Mouse (Mus musculus): ENCODE data around the gene D430019H16Rik.

Gene D430019H16Rik

DNA sequence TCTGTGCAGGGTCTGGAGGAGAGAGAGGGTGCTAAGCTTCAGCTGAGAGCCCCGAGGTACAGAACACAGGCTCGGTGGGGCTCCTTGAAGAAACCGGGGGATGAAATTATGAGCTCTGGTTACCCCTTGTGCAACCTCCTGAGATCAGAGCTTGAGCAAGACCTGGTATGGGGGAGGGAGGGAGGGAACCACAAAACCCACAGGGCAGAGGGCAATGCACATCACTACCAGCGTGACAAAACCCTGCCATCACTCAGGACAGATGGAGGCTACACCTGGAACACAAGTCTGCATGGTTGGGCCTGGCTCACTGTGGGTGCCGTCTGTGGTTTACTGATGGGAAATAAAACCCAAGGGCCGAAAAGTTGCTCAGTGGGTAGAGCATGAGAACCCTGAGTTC, 37.1 kb downstream of the D430019H16Rik start:
- no peak for DNase-seq

DNA sequence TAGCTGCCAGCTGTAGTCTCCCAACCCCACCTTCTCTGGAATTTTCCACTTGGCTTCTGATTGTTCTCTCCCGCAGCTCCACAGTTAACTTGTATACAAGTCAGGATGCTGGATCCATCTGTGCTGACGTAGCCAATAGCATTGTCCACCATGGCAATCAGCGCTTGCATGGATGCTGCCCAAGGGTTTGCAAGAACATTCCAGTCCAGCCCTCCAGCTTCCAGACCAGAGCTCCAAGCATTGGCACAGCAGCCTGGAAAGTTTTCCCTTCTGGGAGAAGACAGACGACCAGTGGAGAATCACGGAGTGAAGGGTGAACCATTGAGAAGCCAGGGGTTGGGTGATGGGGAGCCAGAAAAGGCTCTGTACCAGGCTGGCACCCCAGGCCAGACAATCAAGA, 41.1 kb downstream of the D430019H16Rik start:
- DNase-seq = no peak

DNA sequence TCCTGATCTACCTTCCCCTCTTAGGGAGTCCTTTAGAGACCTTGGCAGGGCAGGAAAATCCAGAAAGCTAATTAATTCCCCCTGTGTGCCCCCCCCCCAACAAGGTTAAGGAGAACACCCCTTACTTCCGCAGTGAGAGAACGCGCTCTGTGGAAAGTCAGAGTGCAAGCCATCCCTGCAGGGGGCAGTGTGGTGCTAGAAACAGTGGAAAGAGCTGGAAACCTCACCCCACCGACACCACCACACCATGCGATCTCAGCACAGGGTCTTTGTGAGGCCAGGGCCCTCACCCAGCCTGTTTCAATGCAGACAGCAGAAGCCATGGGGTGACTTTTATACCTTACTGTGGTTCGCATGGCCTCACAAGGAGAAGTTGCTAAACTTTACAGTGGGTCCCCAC, 44.2 kb downstream of the D430019H16Rik start:
- DNase-seq = peak; percentile 45 to 55

DNA sequence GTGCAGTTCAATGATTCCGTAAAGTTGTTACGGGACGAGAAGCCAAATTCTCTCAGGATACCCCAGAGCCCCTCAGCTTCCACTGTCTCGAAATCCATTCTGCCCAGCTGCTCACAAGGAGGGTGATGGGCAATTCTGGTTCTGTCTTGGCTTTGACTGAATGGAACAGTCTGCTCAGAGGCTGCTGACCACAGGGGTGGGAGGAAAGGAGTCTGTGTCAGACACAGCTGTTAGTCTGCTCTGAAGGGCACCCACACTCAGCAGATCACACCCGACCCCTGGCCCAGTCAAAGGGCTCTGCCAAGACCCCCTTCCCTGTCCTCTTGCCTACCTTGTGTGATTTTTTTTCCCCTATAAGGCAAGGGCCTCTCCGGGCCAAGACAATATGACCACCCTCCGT, 44.8 kb downstream of the D430019H16Rik start:
- no peak for DNase-seq

DNA sequence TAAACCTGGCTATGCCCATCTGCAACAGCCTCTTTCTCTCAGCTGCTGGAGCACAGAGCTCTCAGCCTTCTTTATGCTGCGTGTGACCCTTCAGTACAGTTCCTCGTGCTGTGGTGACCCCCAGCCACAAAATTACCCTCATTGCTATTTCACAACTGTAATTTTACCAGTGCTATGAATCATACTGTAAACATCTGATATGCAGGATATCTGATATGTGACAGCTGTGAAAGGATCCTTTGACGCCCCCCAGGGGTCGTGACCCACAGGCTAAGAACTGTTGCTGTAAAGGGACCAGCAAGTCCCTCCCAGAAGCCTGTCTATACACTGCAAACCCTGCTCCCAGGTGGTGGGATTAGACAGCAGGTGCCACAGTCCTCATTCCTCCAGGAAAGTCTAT, 45.2 kb downstream of the D430019H16Rik start:
- no peak for DNase-seq

DNA sequence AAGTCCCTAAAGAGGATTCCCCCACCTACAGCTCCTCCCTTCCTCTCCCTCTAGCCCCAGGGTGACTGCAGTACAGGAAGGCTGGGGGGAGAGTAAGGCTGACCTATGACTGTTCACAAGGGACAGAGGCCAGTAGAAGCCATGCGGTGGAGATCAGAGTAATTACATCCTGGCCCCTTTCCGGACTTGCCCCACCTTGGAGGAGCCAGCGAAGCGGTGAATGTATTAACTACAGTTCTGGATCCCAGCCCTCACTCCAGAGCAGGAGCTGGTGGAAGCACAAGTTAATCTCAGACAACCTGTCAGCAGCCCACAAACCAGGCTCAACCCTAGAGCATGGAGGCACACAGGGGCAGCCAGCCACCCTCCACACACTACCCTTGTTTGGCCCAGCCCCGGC, 47.3 kb downstream of the D430019H16Rik start:
- DNase-seq = no peak

DNA sequence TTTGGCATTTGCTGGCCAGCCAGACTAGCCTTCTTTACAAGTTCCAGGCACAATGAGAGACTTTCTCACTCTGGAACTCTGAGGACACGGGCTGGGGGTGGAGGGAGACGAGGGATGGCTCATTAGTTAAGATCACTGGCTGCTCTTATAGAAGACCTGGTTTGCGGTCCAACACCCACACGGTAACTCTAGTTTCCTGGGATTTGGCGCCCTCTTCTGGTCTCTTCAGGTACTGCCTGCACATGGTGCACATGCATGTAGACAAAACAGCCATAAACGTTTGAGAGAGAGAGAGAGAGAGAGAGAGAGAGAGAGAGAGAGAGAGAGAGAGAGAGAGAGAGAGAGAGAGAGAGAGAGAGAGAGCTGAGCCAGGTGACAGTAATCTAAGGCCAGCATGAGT, 51.1 kb downstream of the D430019H16Rik start:
- peak in 1 of 2 experiments; percentile 13 for DNase-seq

DNA sequence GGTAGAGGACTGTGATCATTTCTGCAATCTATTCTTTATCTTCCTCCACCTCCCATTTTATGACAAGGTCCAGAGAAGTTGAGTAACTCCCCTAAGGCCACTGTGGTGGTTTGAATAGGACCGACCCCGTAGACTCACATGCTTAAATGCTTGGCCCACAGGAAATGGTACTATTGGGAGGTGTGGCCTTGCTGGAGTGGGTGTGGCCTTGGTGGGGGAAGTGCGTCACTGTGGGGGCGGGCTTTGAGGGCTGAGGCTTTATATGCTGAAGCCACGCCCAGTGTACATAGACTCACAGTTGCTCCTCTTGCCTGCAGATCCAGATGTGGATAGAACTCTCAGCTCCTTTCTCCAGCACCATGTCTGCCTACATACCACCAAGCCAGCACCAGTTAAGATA, 57.5 kb downstream of the D430019H16Rik start:
- DNase-seq = no peak

DNA sequence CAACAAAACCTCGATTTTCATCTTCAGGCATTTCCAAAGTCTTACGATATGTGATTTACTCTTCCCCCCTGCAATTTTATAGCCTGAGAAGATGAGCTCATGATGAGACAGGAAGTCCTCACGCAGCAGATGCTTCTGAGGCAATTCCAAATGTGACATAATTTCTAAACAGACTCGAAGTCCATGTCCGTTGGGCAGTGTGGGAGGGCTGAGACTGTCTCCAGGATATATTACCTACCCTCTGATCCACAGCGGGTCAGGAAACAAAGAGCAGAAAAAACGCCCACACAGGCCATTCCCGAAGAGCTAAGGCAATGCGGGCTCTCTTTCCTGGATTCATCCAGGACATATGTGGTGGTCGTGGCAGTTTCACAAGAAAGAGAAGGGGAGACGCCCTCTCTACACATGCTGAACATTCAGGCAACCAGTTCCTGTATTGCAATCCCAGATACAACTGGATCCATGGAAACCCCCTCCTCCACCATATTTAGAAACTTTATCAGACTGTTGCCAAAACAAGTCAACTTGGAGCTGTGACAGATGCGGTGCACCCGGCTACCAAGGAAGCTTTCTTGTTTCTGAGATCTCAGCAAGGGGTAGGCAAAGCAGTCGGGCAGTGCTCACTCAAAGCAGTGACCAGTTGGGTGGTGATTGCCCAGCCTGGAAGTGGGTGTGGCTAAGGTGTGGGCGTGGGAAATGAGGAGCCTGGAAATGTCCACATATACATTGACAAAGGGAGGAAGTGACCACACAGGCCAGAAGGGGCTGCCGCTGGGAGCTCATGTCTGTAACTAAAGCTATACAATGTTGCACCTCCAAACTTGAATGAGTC, 58.2 kb downstream of the D430019H16Rik start:
- no peak for DNase-seq

DNA sequence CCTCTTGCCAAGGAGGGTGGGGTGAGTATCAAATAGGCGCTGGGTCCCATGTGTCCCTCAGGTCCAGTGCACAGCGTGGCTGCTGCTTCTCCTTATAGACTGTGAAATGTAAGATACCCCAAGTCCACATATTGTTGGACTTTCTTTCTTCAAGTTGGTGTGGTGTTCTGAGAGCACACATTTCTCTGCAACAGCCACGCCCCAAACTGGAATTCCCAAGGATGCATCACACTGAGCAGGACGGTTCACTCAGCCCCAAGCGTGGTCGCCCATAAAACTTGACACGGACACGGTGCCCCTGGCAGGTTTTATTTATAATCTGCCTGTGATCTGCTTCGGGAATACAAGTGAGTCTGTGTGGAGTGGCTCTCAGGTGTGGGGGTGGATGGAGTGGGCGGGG, 60.5 kb downstream of the D430019H16Rik start:
- no peak for DNase-seq

DNA sequence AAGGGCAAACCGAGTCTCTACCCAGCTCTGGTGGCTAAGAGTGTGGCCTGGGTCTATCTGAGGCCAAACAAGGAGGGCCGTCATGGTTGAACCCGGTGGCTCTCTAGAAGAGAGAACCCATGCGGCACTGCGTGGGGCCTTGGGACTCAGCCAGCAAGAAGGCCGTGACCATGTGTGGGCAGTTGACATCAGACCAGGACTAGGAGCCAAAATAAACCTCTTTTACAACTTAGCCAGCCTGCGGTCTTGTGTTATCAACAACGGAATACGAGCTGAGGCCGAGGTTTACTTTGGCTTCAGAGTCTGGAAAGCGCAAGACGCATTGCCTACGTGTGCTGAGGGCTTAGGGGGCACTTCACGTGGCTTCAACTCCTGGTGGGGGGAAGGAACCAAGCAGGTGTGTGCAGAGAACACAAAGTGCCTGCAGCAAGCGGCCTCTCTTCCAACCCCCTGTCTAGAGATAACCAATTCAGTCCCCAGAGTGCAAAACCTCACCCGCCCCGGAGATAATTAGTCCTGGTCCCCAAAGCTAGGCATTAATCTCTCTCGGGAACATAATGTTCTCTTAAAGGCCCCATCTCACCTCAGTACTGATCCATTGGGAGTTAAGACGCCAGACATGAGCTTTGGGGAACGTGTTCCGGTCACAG, 63.5 kb downstream of the D430019H16Rik start:
- DNase-seq = no peak

DNA sequence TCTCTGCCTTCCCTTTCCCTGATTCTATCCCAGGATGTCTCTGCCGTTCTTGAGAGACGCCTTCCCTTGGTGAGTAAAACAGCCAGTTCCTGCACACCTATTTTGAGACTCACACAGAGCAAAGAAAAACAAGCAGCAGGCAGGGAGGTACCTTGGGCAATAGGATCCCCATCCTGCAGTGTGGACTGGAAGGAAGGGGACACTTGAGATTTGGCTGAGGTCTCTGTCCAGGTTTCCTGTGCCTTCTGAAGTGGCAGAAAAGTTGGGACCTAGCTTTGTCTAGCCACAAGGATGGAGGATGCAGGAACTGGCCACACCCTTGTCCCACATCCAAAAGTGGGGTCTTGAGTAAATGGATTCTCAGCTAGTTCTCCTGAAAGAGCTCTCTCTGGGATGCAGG, 66.2 kb downstream of the D430019H16Rik start:
- DNase-seq = no peak

DNA sequence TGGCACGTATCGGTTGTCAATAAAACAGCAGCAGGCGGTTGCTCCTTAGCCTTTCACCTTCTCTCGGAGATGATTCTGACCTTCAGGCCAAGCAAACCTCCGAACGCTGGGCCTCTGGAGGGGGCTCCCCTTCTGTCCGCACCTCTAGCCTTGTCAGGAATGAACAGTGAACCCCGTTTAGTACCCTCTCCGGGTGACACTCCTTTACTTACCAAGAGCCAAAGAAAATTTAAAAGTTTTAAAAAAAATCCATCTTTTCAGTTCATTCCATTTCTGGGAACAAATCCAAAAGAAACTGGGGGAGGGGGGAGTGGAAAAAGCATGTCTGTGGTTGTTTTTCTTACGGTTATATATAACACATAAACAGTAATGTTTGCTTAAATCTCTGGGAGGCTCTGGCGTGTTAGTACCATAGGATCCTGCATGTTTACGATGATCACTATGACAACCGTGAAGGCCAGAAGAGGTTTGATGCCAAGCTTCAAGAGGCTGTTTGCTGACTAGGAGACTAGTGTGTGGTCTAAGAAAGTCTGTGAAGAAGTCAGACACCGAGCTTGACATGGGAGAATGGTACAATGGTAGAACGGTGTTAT, 67.6 kb downstream of the D430019H16Rik start:
- no peak for DNase-seq

DNA sequence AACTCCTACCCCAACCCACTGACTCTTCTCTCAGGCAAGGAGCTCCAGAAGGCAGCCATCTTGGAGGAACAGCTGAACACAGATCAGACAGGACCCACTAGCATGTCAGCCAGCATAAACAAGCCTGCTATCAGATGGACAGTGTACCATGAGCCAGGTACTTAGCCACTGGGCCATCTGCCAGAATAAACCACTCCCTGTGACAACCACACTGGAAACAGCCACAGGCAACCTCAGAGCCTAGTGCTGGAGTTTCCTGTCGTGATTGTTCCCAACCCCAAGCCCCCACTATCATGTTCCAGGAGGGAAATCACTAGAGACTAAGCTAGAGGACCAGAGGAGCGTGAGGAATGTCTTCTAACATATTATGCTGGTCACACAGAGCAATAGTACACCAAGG, 70.1 kb downstream of the D430019H16Rik start:
- DNase-seq = no peak

DNA sequence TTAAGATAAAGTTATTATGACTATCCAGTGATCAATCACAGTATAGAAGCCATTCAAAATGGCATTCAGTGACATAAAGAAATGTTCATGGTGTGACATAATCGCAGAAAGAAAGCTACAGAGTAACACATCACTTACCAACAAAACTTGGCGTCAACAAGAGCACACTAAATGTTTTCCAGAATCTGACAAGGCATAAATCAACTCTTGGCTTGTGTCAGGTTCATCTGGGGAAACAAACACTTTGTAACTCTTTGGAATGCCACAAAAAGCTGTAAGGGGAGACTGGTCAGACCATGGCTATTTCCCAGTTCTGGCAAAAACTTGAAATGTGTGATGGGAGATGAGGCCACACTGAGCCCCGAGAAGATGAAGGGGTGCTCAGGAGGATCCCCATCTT, 72.5 kb downstream of the D430019H16Rik start:
- DNase-seq = no peak

DNA sequence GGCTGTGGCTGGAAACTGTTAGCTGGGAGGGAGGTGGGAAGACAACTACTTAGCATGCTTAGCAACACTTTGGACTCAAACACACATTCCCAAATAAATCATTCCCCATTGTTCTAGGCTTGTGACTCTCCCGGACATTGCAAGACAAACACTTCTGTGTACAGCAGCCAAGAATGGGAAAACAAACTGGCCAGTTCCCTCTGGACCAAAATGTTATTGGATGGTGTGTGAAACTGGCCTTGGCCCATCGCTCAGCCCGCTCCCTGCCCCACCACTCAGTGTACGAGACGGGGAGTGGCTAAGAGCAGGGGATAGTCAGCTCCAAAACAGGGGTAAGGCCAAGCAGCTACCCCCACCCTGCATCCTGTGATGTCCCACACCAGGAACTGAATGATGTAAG, 73.2 kb downstream of the D430019H16Rik start:
- DNase-seq = no peak

DNA sequence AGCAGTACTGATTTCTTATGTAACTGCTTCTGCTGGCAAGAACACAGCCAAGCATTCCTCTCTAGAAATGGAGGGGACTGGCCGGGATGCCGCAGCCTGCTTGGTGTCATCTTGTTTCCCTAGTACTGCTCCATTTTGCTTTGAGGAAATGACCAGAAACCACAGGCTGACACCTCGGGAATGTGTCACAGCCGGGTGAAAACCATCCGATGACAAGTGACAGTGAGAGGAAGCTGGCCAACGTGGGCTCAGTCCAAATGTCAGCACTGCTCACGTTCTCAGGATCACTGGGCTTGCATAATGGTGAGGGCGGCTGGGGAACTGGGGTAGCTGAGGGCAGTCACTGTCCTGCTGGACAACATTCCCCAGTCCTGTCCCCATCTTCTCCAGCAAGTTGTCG, 75.9 kb downstream of the D430019H16Rik start:
- DNase-seq = no peak

DNA sequence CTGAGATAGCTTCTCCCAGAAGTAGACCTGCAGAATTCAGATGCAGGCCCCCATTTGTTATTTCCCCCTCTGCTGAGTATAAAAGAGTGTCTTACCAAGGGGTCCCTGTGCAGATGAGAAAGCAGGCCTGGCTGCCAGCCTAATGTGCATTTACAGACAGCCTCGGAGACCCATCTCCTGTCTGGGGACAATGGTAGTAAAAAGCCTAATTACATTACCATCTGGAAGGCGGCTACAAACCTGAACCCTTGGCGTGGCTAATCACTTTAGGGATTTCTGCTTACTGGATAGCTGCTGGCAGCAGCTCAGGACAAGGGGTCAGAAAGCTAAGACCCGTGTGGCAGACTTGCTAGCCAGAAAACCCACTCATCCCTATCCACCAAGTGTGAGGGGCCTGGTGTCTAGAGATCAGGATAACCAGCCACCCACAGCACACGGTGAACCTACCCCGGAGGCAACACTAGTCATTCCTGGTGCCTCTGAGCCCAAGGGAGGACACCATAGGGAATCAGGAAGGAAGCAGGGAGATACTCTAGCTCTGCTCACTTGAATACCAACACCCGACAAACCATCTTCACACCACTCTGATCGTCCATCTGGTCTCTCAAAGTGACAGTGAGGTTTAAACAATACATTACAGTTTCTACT, 78.2 kb downstream of the D430019H16Rik start:
- DNase-seq = no peak

DNA sequence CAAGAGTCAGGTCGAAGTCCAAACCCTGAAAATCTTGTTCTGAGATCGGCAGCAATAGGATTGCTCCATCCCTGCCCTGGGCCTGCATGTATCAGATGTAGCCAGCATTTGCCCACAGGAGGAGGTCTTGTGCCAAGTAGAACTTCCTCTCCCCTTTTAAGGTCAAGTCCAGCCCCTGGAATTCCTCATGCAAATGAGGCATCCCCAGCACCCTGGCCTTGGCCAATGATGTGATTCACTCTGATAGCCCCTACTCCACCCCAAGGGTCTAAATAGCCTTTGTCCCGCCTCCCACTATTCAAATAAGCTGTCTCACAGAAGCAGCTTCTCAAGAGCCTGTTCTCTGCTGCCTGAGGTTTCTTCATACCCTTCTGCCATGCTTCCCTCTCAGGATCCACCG, 81.2 kb downstream of the D430019H16Rik start:
- DNase-seq = no peak

DNA sequence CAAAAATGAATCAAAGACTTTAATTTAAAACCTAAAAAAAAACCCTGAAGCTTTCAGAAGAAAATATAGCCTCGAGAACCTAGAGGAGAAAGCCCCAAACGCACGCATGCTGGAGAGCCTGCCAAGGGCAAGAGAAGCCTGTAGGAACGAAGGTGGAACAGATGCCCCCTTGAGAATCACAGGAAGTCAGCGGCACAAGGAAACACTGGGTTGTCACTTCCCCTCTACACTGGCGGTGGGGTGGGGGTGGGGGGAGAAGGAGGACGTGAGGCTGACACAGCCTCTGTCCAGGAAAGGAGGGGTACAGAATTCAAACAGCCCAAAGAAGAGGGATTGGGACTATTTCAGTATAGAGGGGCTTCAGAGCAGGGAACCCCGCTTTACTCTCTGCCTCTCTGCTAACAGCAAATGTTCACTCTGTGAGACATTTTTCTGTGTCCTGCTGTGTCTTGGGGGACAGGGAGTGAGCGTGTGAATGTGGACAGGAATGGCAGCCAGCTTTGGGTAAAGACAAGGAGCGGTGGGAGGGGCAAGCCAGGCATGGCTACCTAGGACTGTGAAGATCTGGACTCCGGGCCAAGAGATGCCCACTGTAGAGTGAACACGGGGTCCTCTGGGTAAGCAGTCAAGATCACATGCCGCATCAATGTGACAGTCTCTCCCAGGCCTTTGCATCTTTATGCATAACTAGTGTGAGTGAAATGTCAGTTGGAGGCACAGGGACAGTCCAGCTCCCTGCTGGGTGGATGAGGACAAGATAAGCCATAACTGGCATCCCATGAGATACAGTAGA, 82.5 kb downstream of the D430019H16Rik start:
- no peak for DNase-seq

DNA sequence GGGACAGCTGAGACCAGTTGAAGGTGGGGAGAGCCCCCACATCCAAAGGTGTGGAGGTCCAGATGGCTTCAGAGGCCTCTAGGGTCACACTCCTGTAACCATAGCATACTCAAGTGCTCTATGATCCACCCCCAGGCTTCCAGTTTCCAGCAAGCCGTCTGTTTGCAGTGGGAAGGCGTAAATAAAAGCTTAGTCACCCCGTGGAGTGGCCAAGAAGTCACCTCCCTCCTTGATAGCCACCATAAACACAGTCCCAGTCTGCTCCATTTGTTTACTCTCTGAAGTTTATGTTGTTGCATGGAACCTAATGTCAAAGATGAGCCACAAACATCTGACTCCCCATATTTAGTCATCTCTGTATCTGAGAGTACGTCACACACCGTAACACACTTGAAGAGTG, 83.5 kb downstream of the D430019H16Rik start:
- no peak for DNase-seq

DNA sequence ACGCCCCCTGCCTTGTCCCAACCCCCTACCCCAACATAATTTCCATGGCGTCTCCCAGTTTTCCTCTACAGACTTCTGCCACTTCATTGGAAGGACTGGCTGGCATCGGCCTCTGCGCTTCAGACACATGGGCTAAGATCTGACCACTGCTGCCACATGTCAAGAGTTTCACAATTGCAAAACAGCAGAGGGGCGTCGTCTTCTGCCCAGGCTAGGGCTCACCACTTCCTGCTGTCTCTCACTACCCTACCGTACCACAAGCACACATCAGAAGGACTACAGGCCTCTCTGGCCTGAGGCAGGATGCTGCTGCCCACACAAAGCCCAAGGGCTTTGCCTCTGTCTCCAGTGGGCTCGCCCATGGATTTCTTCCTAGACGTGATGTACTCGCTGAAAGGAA, 86.0 kb downstream of the D430019H16Rik start:
- DNase-seq = no peak
